Mouse (Mus musculus): ENCODE data around the gene Gtf2h4. TPM values are rescaled to one million over a fixed set of nuclear protein-coding genes. Genes with fewer than 3 reads are reported as not detected.

The Gtf2h4 gene
- polyA plus RNA-seq, 1 experiment from 2014 or later, result 28.8 TPM

DNA sequence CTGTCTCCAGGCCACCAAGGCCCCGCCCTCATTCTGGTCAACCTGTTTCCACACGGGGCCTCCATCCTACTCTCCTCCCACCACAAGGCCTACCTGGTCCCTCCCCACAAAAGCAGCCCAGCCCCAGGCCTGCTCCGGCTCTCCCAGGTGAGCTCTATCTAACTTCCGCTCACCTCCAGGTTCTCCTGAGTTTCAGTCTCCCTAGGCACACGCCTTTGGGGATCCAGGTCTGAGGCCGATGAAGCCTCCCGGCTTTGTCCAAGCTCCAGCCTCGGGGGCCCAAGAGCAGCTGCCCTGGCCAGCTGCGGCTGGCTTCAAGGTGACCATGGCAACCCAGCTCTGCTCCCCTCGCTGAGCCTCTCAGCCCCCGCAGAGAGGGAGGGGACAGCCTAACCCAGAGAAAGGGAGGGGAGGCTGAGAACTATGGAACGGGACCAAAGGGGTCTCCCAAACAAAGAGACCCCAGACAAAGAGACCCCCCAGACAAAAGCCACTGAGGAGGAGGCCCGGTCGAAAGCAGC is 30.3 kb upstream of the Gtf2h4 start:
- peak overlapping the region; percentile 82 for H3K9ac ChIP-seq
- no peaks in the 10 kb centered on the region for H3K27me3 ChIP-seq
- no peaks in the 10 kb centered on the region for H3K36me3 ChIP-seq
- H3K4me3 ChIP-seq, result peak overlapping the region; percentile 79
- H3K4me2 ChIP-seq, result peak overlapping the region; percentile 64
- H3K4me1 ChIP-seq (replicated peaks), result peaks cover 54% of the 10 kb centered on the region
- WGBS, result under 1% methylated on average over 14 of the region's 14 CpGs
- ATAC-seq (ENCODE audit: low read depth), result peak; percentile 67
- H3K27ac ChIP-seq (replicated peaks), result peak overlapping the region; percentile 98
- no peaks in the 10 kb centered on the region for H3K9me3 ChIP-seq

GRCm38 (mm10) chr17:35703065-35703464 is 29.5 kb upstream of the Gtf2h4 start:
- Histone ChIP-seq H3K36me3 (no peaks in the 10 kb centered on the region), H3K4me3 (peak overlapping the region; percentile 79), H3K4me1 (replicated peaks) (peaks cover 62% of the 10 kb centered on the region), H3K27me3 (no peaks in the 10 kb centered on the region), H3K27ac (replicated peaks) (peak overlapping the region; percentile 98), H3K9me3 (no peaks in the 10 kb centered on the region), H3K9ac (peak overlapping the region; percentile 97), H3K4me2 (peak overlapping the region; percentile 64)
- no peak for ATAC-seq (ENCODE audit: low read depth)
- 5% methylated on average over 2 of the region's 2 CpGs for WGBS

- 0% methylated on average over 4 of the region's 4 CpGs for WGBS
Measured at GRCm38 (mm10) chr17:35702605-35703004, 29.1 kb upstream of the Gtf2h4 start.

DNA sequence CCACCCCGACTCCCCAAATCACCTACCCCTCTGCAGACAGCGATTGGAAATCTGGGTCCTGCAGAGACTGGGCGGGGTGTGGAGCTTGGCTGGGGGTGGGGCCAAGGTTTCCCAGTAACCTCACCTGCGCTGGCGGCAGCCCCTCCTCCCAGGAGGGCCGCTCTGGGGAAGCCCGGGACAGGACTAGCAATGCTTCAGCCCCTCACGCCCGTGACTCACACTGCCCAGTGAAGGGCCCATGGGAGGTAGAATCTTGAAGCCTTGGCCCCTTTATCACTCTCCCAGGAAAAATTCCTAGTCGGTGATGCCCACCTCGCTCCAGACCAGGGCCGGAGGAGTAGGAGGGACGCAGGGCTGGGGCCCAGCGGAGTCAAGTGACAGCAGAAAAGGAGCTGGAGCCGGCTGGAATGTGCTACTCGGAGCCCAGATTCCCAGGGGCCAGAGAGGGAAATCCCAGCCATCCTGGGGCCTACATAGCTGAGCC is 28.5 kb upstream of the Gtf2h4 start:
- Histone ChIP-seq H3K9me3 (no peaks in the 10 kb centered on the region), H3K27ac (replicated peaks) (peak overlapping the region; percentile 98), H3K4me2 (peak overlapping the region; percentile 64), H3K27me3 (no peaks in the 10 kb centered on the region), H3K4me1 (replicated peaks) (peaks cover 72% of the 10 kb centered on the region), H3K4me3 (peak overlapping the region; percentile 79), H3K9ac (peak overlapping the region; percentile 97), H3K36me3 (no peaks in the 10 kb centered on the region)
- ATAC-seq (ENCODE audit: low read depth), result no peak
- WGBS, result 2% methylated on average over 16 of the region's 16 CpGs

More at GRCm38 (mm10) chr17:35702605-35703004, 29.1 kb upstream of the Gtf2h4 start:
- Histone ChIP-seq H3K36me3 (no peaks in the 10 kb centered on the region), H3K4me1 (replicated peaks) (peaks cover 67% of the 10 kb centered on the region), H3K9ac (peak overlapping the region; percentile 97), H3K27ac (replicated peaks) (peak overlapping the region; percentile 98), H3K4me2 (peak overlapping the region; percentile 64), H3K4me3 (peak overlapping the region; percentile 79), H3K9me3 (no peaks in the 10 kb centered on the region), H3K27me3 (no peaks in the 10 kb centered on the region)
- no peak for ATAC-seq (ENCODE audit: low read depth)

DNA sequence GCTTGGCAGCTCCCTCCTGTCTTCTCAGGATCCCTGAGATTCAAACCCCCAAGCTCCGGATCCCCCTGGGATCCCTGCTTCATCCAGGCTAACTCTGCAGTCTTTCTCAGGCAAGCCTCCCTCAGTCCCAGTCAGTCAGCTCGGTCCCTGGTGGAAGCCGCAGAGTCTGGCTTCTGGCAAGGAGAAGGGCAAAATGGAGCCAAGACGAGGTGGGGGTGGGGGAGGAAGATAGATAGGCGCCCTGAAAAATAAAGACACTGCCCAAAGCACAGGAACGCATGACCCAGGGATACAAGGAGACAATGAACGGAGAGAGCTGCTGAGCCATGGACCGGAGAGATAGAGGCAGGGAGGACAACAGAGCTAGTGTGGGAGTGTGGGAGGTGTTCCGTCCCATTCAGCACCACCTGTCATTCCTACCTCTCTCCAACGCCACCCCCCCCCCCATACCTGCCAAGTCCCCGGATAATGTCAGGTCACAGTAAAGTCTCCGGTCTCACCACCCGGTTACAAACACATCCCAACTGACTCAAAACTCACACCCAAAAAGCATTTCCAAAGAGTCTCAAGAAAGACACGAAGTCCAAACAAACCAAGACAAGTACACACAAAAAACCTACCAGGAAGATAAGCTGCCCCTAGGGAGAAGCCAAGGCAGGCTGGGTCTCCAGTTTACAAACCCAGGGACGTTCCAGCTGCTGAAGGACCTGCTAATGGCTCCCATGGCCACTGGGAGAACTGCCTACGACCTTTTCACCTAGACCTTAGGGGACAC is 27.9 kb upstream of the Gtf2h4 start:
- peaks cover 79% of the 10 kb centered on the region for H3K4me1 ChIP-seq (replicated peaks)
- under 1% methylated on average over 16 of the region's 16 CpGs for WGBS
- no peak for ATAC-seq (ENCODE audit: low read depth)

GRCm38 (mm10) chr17:35700371-35700961 is 26.9 kb upstream of the Gtf2h4 start:
- peak overlapping the region; percentile 97 for H3K9ac ChIP-seq
- peak overlapping the region; percentile 79 for H3K4me3 ChIP-seq
- ATAC-seq (ENCODE audit: low read depth), result peak; percentile 44
- H3K27ac ChIP-seq (replicated peaks), result peak overlapping the region; percentile 98
- H3K4me1 ChIP-seq (replicated peaks), result peaks cover 79% of the 10 kb centered on the region
- H3K9me3 ChIP-seq, result no peaks in the 10 kb centered on the region
- H3K27me3 ChIP-seq, result no peaks in the 10 kb centered on the region
- WGBS, result under 1% methylated on average over 43 of the region's 66 CpGs
- peak overlapping the region; percentile 64 for H3K4me2 ChIP-seq
- peaks cover 1% of the 10 kb centered on the region for H3K36me3 ChIP-seq

More for the DNA sequence above, 27.9 kb upstream of the Gtf2h4 start:
- Histone ChIP-seq H3K36me3 (no peaks in the 10 kb centered on the region), H3K4me3 (peak overlapping the region; percentile 79), H3K27me3 (no peaks in the 10 kb centered on the region), H3K9ac (peak overlapping the region; percentile 97), H3K4me2 (peak overlapping the region; percentile 64), H3K9me3 (no peaks in the 10 kb centered on the region), H3K27ac (replicated peaks) (peak overlapping the region; percentile 98)

- H3K9ac ChIP-seq, result peak overlapping the region; percentile 97
- ATAC-seq (ENCODE audit: low read depth), result no peak
- 2% methylated on average over 19 of the region's 19 CpGs for WGBS
- peaks cover 73% of the 10 kb centered on the region for H3K4me1 ChIP-seq (replicated peaks)
- no peaks in the 10 kb centered on the region for H3K9me3 ChIP-seq
- H3K27ac ChIP-seq (replicated peaks), result peak overlapping the region; percentile 98
- peak overlapping the region; percentile 64 for H3K4me2 ChIP-seq
- H3K36me3 ChIP-seq, result peaks cover 7% of the 10 kb centered on the region
- H3K27me3 ChIP-seq, result no peaks in the 10 kb centered on the region
- H3K4me3 ChIP-seq, result peak overlapping the region; percentile 79
Measured at GRCm38 (mm10) chr17:35699919-35700318, 26.4 kb upstream of the Gtf2h4 start.

DNA sequence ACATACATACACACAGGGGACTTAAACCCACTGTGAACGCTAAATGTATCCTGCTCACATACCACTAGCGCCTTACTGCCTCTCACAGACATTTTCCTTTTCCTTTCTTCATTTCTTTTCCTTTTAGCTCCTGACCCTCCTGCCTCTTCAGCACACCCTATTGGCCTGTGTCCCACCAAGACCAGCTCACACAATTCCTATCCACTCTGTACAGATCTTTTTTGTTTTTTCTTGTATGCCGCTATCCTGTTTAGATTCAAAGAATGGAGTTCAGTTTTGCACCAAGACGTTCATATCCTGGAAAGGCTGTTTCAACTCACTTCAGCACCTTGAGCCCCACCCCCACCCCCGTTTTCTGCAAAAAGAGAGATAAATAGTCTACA is 25.0 kb upstream of the Gtf2h4 start:
- peak overlapping the region; percentile 77 for H3K9ac ChIP-seq
- peaks cover 13% of the 10 kb centered on the region for H3K36me3 ChIP-seq
- H3K9me3 ChIP-seq, result no peaks in the 10 kb centered on the region
- WGBS, result 25% methylated on average over 5 of the region's 5 CpGs
- no peaks in the 10 kb centered on the region for H3K27me3 ChIP-seq
- no peak for ATAC-seq (ENCODE audit: low read depth)
- peak overlapping the region; percentile 79 for H3K4me3 ChIP-seq
- peak overlapping the region; percentile 64 for H3K4me2 ChIP-seq
- H3K27ac ChIP-seq (replicated peaks), result peak overlapping the region; percentile 98
- H3K4me1 ChIP-seq (replicated peaks), result peaks cover 59% of the 10 kb centered on the region

GRCm38 (mm10) chr17:35697759-35698500 is 24.4 kb upstream of the Gtf2h4 start:
- Histone ChIP-seq H3K27ac (replicated peaks) (peak overlapping the region; percentile 98), H3K27me3 (no peaks in the 10 kb centered on the region), H3K9me3 (no peaks in the 10 kb centered on the region), H3K4me2 (peak overlapping the region; percentile 64), H3K4me1 (replicated peaks) (peaks cover 59% of the 10 kb centered on the region), H3K4me3 (peak overlapping the region; percentile 79), H3K9ac (peak overlapping the region; percentile 77), H3K36me3 (peaks cover 19% of the 10 kb centered on the region)
- 4% methylated on average over 16 of the region's 16 CpGs for WGBS
- peak; percentile 76 for ATAC-seq (ENCODE audit: low read depth)

- no peaks in the 10 kb centered on the region for H3K27me3 ChIP-seq
- WGBS, result 4% methylated on average over 1 of the region's 1 CpGs
- ATAC-seq (ENCODE audit: low read depth), result no peak
- H3K4me3 ChIP-seq, result peak overlapping the region; percentile 79
- H3K9me3 ChIP-seq, result no peaks in the 10 kb centered on the region
- peak overlapping the region; percentile 77 for H3K9ac ChIP-seq
- peaks cover 24% of the 10 kb centered on the region for H3K36me3 ChIP-seq
- H3K27ac ChIP-seq (replicated peaks), result peak overlapping the region; percentile 98
- H3K4me2 ChIP-seq, result peak overlapping the region; percentile 64
- peaks cover 55% of the 10 kb centered on the region for H3K4me1 ChIP-seq (replicated peaks)
Measured at GRCm38 (mm10) chr17:35697429-35697758, 23.9 kb upstream of the Gtf2h4 start.

DNA sequence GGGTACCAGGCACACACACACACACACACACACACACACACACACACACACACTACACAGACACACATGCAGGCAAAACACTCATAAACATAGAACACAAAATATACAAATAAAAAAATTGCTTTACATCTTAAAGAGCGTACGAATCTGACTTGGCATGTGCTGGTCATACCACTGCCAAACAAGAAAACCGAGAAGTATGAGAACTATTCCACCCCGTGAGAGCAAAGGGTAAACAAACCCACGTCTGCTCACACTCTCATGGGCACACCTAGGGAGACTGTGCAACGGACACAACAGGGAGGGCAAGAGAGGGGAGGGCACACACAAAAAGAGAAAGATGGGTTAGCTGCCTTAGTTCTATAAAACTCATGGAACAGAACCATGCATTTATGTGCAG is 23.2 kb upstream of the Gtf2h4 start:
- Histone ChIP-seq H3K4me1 (replicated peaks) (peaks cover 48% of the 10 kb centered on the region), H3K9me3 (no peaks in the 10 kb centered on the region), H3K4me2 (peak overlapping the region; percentile 64), H3K27me3 (no peaks in the 10 kb centered on the region), H3K27ac (replicated peaks) (peak overlapping the region; percentile 98), H3K36me3 (peaks cover 31% of the 10 kb centered on the region), H3K4me3 (peak overlapping the region; percentile 79), H3K9ac (peak overlapping the region; percentile 77)
- no peak for ATAC-seq (ENCODE audit: low read depth)
- WGBS, result 61% methylated on average over 6 of the region's 6 CpGs

GRCm38 (mm10) chr17:35695289-35695688 is 21.8 kb upstream of the Gtf2h4 start:
- Histone ChIP-seq H3K4me2 (no peak overlapping the region), H3K4me3 (no peak overlapping the region), H3K27me3 (no peaks in the 10 kb centered on the region), H3K4me1 (replicated peaks) (peaks cover 42% of the 10 kb centered on the region), H3K9ac (no peak overlapping the region), H3K27ac (replicated peaks) (no peak overlapping the region), H3K36me3 (peaks cover 45% of the 10 kb centered on the region), H3K9me3 (no peaks in the 10 kb centered on the region)
- WGBS, result 97% methylated on average over 2 of the region's 2 CpGs
- no peak for ATAC-seq (ENCODE audit: low read depth)

All from neural tube, embryonic 13.5 days (tissue).